Mouse (Mus musculus) embryo, embryonic 9.5 days (tissue): ENCODE data around the gene Nup214.

Source experiments
- DNase-seq: peaks from one replicate; pipeline ENCODE4 v3.0.0-alpha.2; 2017; ENCODE audit errors: extremely low spot score

Gene Nup214

GRCm38 (mm10) chr2:32102944-32103343 is 128.7 kb downstream of the Nup214 start:
- DNase-seq = no peak

- no peak for DNase-seq
Observed at GRCm38 (mm10) chr2:32103557-32103956, 129.3 kb downstream of the Nup214 start.
